Mouse (Mus musculus): Measurements from ENCODE around the gene Ssh3.

The Ssh3 gene

GRCm38 (mm10) chr19:4268566-4269361 is at the start of gene Ssh3:
TSS of gene Ssh3 (minus strand) at chr19:4269180.
- peak; percentile 89 for DNase-seq

DNA sequence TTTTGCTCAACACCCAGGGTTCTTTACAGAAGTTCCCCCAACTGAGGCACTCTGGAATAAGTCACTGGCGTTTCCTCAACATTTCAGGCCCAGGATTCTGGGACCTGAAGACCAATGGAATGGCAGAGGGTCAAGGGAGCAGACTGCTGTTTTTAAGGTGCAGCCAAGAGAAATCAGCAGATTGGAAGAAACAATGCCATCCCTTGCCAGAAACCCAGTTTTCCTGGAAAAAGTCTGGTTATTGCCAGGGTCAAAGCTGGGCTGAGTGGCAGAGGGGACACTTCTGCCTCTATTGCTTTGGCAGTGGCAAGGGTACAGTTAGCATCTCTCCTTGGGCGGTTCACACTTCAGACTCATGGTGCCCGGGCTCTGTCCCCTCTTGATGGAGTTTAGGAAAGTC is 48.2 kb upstream of the Ssh3 start:
- DNase-seq, result no peak

- DNase-seq, result peak; percentile 58
Observed at GRCm38 (mm10) chr19:4315223-4315944, 46.4 kb upstream of the Ssh3 start.

DNA sequence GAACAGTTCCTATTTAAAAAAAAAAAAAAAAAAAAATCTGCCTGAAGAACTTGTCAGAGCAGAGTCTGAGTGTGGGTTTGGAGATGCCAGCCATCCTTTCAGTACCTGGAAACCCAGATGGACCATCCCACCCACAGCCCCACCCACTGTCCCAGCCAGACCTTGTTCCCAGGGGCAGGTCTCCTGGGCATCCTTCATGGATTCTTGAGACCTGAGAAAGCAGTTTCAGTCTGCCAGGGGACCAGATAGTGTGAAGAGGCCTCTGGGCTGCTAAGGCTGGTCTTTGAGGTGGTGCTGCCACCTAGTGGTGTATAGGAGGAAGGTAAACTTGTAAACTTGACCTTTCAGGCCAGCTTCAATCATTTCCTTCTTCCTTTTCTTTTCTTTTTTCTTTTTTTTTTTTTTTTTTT is 40.8 kb upstream of the Ssh3 start:
- peak; percentile 70 for DNase-seq

- DNase-seq, result no peak
Observed at GRCm38 (mm10) chr19:4309302-4309701, 40.3 kb upstream of the Ssh3 start.

GRCm38 (mm10) chr19:4306190-4306577 is 37.2 kb upstream of the Ssh3 start, which contains the start of gene Grk2:
TSS of gene Grk2 (minus strand) at chr19:4306222.
- DNase-seq, result peak; percentile 92

GRCm38 (mm10) chr19:4305491-4306189 is 36.7 kb upstream of the Ssh3 start:
- DNase-seq, result peak; percentile 70

- no peak for DNase-seq
Observed at GRCm38 (mm10) chr19:4304871-4305321, 35.9 kb upstream of the Ssh3 start.

DNA sequence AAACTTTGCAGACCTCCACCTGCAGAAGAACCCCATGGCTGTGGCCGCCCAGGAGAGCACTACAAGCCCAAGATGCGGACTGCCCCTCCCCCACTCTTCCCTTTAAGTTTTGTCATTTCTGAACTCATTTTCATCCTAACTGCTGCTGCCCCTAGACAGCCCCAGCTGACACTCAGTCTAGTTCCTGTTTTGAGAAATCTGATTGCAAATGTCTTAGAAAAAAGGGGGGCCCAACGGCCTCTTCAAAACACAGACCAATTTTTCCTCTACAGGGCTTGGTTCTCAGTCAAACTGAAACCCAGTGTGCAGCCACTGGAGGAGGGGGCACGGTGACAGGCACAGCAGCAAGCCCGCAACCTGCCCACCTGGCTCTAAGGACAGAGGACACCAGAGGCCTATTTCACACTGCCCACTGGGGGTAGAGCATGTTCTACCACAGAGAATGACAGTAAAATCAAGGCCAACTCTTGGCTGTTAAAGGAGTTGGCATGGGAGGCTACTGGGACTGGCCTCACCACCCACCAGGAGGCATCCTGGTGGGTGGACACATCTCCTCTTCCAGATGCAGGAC is 35.4 kb upstream of the Ssh3 start:
- peak; percentile 51 for DNase-seq

GRCm38 (mm10) chr19:4303640-4303995 is 34.6 kb upstream of the Ssh3 start:
- DNase-seq, result no peak

DNA sequence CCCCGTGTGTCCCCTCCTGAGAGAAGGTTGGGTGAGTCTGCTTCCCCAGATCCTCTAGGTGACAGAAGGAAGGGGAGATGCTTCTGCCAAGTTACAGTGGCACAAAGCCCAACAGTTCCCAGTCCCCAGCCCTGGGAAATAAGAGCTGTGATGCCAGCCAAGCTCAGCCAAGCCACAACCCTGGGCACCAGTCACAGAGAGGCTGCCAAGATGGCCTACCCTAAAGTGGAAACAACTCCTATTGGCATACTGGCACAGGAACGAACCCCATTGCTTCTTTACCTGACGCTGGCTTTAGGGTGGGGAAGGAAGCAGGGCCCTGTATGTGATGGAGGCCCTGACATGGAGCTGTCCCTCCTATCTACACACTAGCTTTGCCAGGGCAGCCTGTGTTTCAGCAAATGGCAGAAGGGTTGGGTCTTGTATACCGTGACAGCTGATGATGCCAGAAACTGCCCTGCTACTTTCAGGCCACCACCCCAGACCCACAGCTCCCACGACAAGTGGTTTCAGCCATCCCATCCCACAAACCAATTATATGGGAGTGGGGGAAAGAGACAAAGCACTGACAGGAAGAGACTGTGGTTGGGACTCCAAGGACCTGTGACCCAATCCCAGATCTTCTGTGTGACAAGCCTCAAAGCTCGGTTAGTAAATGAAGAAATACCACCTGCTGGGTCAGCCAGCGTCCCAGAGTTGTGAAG is 34.1 kb upstream of the Ssh3 start:
- no peak for DNase-seq

GRCm38 (mm10) chr19:4301735-4302651 is 33.0 kb upstream of the Ssh3 start:
- peak; percentile 82 for DNase-seq

- no peak for DNase-seq
Observed at GRCm38 (mm10) chr19:4300852-4301734, 32.1 kb upstream of the Ssh3 start.

GRCm38 (mm10) chr19:4300271-4300704 is 31.3 kb upstream of the Ssh3 start:
- no peak for DNase-seq

- DNase-seq, result no peak
Observed at GRCm38 (mm10) chr19:4299574-4300270, 30.7 kb upstream of the Ssh3 start.

DNA sequence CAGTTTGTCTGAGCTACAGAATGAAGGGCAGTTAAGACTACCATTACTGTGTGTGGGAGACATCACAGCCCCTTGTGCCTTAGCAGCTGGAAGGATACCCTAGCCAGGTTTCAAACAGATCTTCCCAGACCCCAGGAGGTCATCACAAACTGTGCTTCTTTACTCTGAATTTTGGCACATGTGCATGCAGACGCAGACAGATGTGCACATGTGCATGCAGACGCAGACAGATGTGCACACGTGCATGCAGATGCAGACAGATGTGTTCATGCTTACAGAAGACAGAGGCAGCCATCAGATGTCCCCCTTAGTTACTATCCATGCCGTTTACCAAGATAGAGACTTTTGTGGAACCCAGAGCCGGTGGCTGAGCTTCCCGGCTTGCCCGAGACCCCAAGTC is 30.1 kb upstream of the Ssh3 start:
- no peak for DNase-seq

DNA sequence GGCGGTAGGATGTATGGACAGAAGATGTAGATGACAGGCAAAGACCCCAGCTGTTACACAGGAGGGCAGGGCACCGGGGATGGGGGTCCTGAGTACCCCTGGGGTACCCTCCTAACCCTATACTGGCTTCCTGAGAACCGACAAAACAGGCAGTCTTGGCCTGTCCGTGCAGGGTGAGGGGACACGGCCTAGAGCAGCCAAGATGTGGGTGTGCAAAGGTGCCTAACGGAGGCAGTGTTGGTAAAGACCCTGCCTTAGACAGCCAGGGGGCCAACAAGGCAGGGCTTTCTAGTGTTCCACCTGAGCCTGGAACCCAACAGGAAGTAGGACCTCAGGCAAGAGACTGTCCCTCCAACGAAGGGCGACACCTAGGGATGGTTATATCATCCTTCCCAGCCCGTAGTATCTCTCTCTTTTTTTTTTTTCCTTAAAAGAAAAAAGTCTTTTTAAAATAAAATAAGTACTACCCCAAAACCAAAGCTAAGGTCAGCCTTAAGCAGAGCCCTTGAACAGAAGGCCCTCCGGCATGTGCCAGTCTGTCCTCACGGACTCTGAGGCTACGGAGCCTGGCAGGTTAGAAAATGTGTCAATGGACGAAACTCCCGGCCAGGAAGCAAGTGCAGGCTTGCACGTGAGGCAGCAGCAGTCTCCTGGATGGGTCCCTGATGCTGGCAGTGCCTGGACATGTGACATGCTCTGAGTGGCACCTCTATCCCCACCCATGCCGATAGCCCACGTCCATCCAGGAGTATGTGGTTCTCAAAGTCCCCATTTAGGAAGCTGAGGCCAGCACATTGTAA is 29.5 kb upstream of the Ssh3 start:
- DNase-seq, result no peak

GRCm38 (mm10) chr19:4297851-4298250 is 28.9 kb upstream of the Ssh3 start:
- DNase-seq, result no peak

- DNase-seq, result no peak
Observed at GRCm38 (mm10) chr19:4296611-4297010, 27.6 kb upstream of the Ssh3 start.
